Mouse (Mus musculus): Measurements from ENCODE around the gene Acyp1. TPM values are rescaled to one million over a fixed set of nuclear protein-coding genes. Genes with fewer than 3 reads are reported as not detected.

The Acyp1 gene
- polyA plus RNA-seq (2015; fragmentation: Nextera tagmentation; extraction: Ambion mirVana), result 59.5 and 65.4 TPM in 2 replicates

- Histone ChIP-seq H3K4me2 (peak within 1 kb of the TSS; percentile 85), H3K36me3 (no peaks in the 10 kb centered on the region), H3K27ac (peak within 1 kb of the TSS; percentile 78), H3K9ac (peak within 1 kb of the TSS; percentile 57), H3K4me3 (replicated peaks) (peak within 1 kb of the TSS; percentile 59), H3K27me3 (peaks cover 4% of the 10 kb centered on the region; the same call in 1 of the 2 replicates), H3K4me1 (peaks cover 28% of the 10 kb centered on the region), H3K9me3 (replicated peaks) (no peaks in the 10 kb centered on the region)
- WGBS, result 6% methylated on average over 21 of the region's 21 CpGs
- ATAC-seq (replicated peaks; ENCODE audit: low FRiP score), result peak; percentile 72
These were observed at the start of gene Acyp1 for GRCm38 (mm10) chr12:85287809-85288485. TSS of gene Acyp1 (minus strand) at chr12:85288438.

- no peak for ATAC-seq (replicated peaks; ENCODE audit: low FRiP score)
- H3K4me1 ChIP-seq, result peaks cover 17% of the 10 kb centered on the region
- H3K36me3 ChIP-seq, result peaks cover 41% of the 10 kb centered on the region
- peak overlapping the region; percentile 99 for H3K4me3 ChIP-seq (replicated peaks)
- H3K4me2 ChIP-seq, result peak overlapping the region; percentile 70
- H3K27ac ChIP-seq, result no peak overlapping the region
- no peaks in the 10 kb centered on the region for H3K9me3 ChIP-seq (replicated peaks)
- no peaks in the 10 kb centered on the region for H3K27me3 ChIP-seq
- peak overlapping the region; percentile 99; the same call in 1 of the 2 replicates for H3K9ac ChIP-seq
- 82% methylated on average over 6 of the region's 6 CpGs for WGBS
These were observed 49.5 kb upstream of the Acyp1 start for GRCm38 (mm10) chr12:85337567-85338311.

GRCm38 (mm10) chr12:85330153-85330552, 41.9 kb upstream of the Acyp1 start:
- Histone ChIP-seq H3K4me1 (no peaks in the 10 kb centered on the region), H3K9ac (no peak overlapping the region)
- ATAC-seq (replicated peaks; ENCODE audit: low FRiP score), result no peak

GRCm38 (mm10) chr12:85308651-85309050, 20.4 kb upstream of the Acyp1 start:
- ATAC-seq (replicated peaks; ENCODE audit: low FRiP score), result no peak
- H3K36me3 ChIP-seq, result peaks cover 99% of the 10 kb centered on the region
- no peak overlapping the region for H3K4me3 ChIP-seq (replicated peaks)
- no peak overlapping the region for H3K27ac ChIP-seq
- H3K4me1 ChIP-seq, result peaks cover 3% of the 10 kb centered on the region
- no peak overlapping the region for H3K4me2 ChIP-seq
- 86% methylated on average over 3 of the region's 3 CpGs for WGBS
- H3K9ac ChIP-seq, result no peak overlapping the region
- H3K9me3 ChIP-seq (replicated peaks), result no peaks in the 10 kb centered on the region
- H3K27me3 ChIP-seq, result no peaks in the 10 kb centered on the region

More at GRCm38 (mm10) chr12:85330153-85330552, 41.9 kb upstream of the Acyp1 start:
- Histone ChIP-seq H3K27me3 (no peaks in the 10 kb centered on the region), H3K36me3 (peaks cover 94% of the 10 kb centered on the region), H3K27ac (no peak overlapping the region), H3K4me2 (no peak overlapping the region), H3K9me3 (replicated peaks) (no peaks in the 10 kb centered on the region), H3K4me3 (replicated peaks) (no peak overlapping the region)
- 89% methylated on average over 7 of the region's 7 CpGs for WGBS

GRCm38 (mm10) chr12:85305247-85305892, 17.1 kb upstream of the Acyp1 start:
- peaks cover 97% of the 10 kb centered on the region for H3K36me3 ChIP-seq
- peak overlapping the region; percentile 22; the same call in 1 of the 2 replicates for H3K4me2 ChIP-seq
- no peaks in the 10 kb centered on the region for H3K27me3 ChIP-seq
- no peak overlapping the region for H3K9ac ChIP-seq
- H3K9me3 ChIP-seq (replicated peaks), result no peaks in the 10 kb centered on the region
- ATAC-seq (replicated peaks; ENCODE audit: low FRiP score), result peak; percentile 58
- H3K27ac ChIP-seq, result peak overlapping the region; percentile 54
- no peak overlapping the region for H3K4me3 ChIP-seq (replicated peaks)
- 37% methylated on average over 16 of the region's 16 CpGs for WGBS
- peaks cover 3% of the 10 kb centered on the region for H3K4me1 ChIP-seq

- H3K4me2 ChIP-seq, result no peak overlapping the region
- no peak overlapping the region for H3K4me3 ChIP-seq (replicated peaks)
- H3K27ac ChIP-seq, result no peak overlapping the region
- 62% methylated on average over 4 of the region's 4 CpGs for WGBS
- H3K36me3 ChIP-seq, result peaks cover 94% of the 10 kb centered on the region
- no peaks in the 10 kb centered on the region for H3K27me3 ChIP-seq
- H3K4me1 ChIP-seq, result peaks cover 5% of the 10 kb centered on the region
- H3K9ac ChIP-seq, result no peak overlapping the region
- H3K9me3 ChIP-seq (replicated peaks), result no peaks in the 10 kb centered on the region
- 0 out of 2 replicates have a peak, but pooled peaks have one; percentile 8 for ATAC-seq (replicated peaks; ENCODE audit: low FRiP score)
These were observed 16.5 kb upstream of the Acyp1 start for GRCm38 (mm10) chr12:85304725-85305124.

GRCm38 (mm10) chr12:85303256-85303655, 15.0 kb upstream of the Acyp1 start:
- WGBS, result 54% methylated on average over 2 of the region's 2 CpGs
- peaks cover 79% of the 10 kb centered on the region for H3K36me3 ChIP-seq

GRCm38 (mm10) chr12:85298835-85299180, 10.6 kb upstream of the Acyp1 start:
- H3K4me3 ChIP-seq (replicated peaks), result no peak overlapping the region
- ATAC-seq (replicated peaks; ENCODE audit: low FRiP score), result no peak
- H3K9me3 ChIP-seq (replicated peaks), result peaks cover 8% of the 10 kb centered on the region; the same call in 1 of the 2 replicates
- no peaks in the 10 kb centered on the region for H3K27me3 ChIP-seq
- peak overlapping the region; percentile 80 for H3K27ac ChIP-seq
- no peak overlapping the region for H3K9ac ChIP-seq
- no peak overlapping the region for H3K4me2 ChIP-seq
- H3K4me1 ChIP-seq, result peaks cover 35% of the 10 kb centered on the region
- WGBS, result 32% methylated on average over 1 of the region's 1 CpGs
- peaks cover 45% of the 10 kb centered on the region for H3K36me3 ChIP-seq

More at GRCm38 (mm10) chr12:85303256-85303655, 15.0 kb upstream of the Acyp1 start:
- no peak overlapping the region for H3K4me3 ChIP-seq (replicated peaks)
- no peaks in the 10 kb centered on the region for H3K9me3 ChIP-seq (replicated peaks)
- no peak overlapping the region for H3K4me2 ChIP-seq
- peaks cover 16% of the 10 kb centered on the region for H3K4me1 ChIP-seq
- no peaks in the 10 kb centered on the region for H3K27me3 ChIP-seq
- H3K27ac ChIP-seq, result no peak overlapping the region
- H3K9ac ChIP-seq, result no peak overlapping the region
- no peak for ATAC-seq (replicated peaks; ENCODE audit: low FRiP score)

GRCm38 (mm10) chr12:85298127-85298834, 10.0 kb upstream of the Acyp1 start:
- no peak overlapping the region for H3K9ac ChIP-seq
- no peak overlapping the region for H3K4me2 ChIP-seq
- 22% methylated on average over 11 of the region's 11 CpGs for WGBS
- H3K4me1 ChIP-seq, result peaks cover 35% of the 10 kb centered on the region
- no peaks in the 10 kb centered on the region for H3K27me3 ChIP-seq
- peak overlapping the region; percentile 80 for H3K27ac ChIP-seq
- no peak overlapping the region for H3K4me3 ChIP-seq (replicated peaks)
- ATAC-seq (replicated peaks; ENCODE audit: low FRiP score), result peak; percentile 85
- H3K36me3 ChIP-seq, result peaks cover 43% of the 10 kb centered on the region
- peaks cover 13% of the 10 kb centered on the region; the same call in 1 of the 2 replicates for H3K9me3 ChIP-seq (replicated peaks)

- Histone ChIP-seq H3K27ac (peak overlapping the region; percentile 80), H3K4me3 (replicated peaks) (no peak overlapping the region), H3K4me2 (no peak overlapping the region), H3K9me3 (replicated peaks) (peaks cover 16% of the 10 kb centered on the region; the same call in 1 of the 2 replicates), H3K9ac (no peak overlapping the region), H3K4me1 (peaks cover 35% of the 10 kb centered on the region), H3K36me3 (peaks cover 36% of the 10 kb centered on the region), H3K27me3 (no peaks in the 10 kb centered on the region)
- peak; percentile 57; the same call in 1 of the 2 replicates for ATAC-seq (replicated peaks; ENCODE audit: low FRiP score)
- WGBS, result 38% methylated on average over 10 of the region's 10 CpGs
These were observed 9.2 kb upstream of the Acyp1 start for GRCm38 (mm10) chr12:85297345-85297997.

- Histone ChIP-seq H3K36me3 (peaks cover 31% of the 10 kb centered on the region), H3K9ac (no peak overlapping the region), H3K27me3 (no peaks in the 10 kb centered on the region), H3K9me3 (replicated peaks) (peaks cover 16% of the 10 kb centered on the region; the same call in 1 of the 2 replicates), H3K27ac (peak overlapping the region; percentile 80; the same call in 1 of the 2 replicates), H3K4me3 (replicated peaks) (no peak overlapping the region), H3K4me2 (no peak overlapping the region), H3K4me1 (peaks cover 35% of the 10 kb centered on the region)
- ATAC-seq (replicated peaks; ENCODE audit: low FRiP score), result no peak
- 65% methylated on average over 5 of the region's 5 CpGs for WGBS
These were observed 8.7 kb upstream of the Acyp1 start for GRCm38 (mm10) chr12:85296915-85297314.

Data from kidney, embryonic 15.5 days (tissue).